Mouse (Mus musculus) gastrocnemius, postnatal 25 days (tissue): ENCODE measurements around the gene Tnfsf10. TPM values are rescaled to one million over a fixed set of nuclear protein-coding genes. Genes with fewer than 3 reads are reported as not detected.

ENCODE experiments used
- DNase-seq: peaks from one replicate; pipeline ENCODE4 v3.0.0; 2022
- total RNA-seq, 2 experiments: library from RNA; stranded (reverse); gene quantifications; 1 replicate in 1 of 2; 2 replicates in 1 of 2; pipeline ENCODE4 v1.2.3; 2021

Tnfsf10 gene
- total RNA-seq, 2 experiments from 2014 or later: 3.0 to 3.9 TPM

DNA sequence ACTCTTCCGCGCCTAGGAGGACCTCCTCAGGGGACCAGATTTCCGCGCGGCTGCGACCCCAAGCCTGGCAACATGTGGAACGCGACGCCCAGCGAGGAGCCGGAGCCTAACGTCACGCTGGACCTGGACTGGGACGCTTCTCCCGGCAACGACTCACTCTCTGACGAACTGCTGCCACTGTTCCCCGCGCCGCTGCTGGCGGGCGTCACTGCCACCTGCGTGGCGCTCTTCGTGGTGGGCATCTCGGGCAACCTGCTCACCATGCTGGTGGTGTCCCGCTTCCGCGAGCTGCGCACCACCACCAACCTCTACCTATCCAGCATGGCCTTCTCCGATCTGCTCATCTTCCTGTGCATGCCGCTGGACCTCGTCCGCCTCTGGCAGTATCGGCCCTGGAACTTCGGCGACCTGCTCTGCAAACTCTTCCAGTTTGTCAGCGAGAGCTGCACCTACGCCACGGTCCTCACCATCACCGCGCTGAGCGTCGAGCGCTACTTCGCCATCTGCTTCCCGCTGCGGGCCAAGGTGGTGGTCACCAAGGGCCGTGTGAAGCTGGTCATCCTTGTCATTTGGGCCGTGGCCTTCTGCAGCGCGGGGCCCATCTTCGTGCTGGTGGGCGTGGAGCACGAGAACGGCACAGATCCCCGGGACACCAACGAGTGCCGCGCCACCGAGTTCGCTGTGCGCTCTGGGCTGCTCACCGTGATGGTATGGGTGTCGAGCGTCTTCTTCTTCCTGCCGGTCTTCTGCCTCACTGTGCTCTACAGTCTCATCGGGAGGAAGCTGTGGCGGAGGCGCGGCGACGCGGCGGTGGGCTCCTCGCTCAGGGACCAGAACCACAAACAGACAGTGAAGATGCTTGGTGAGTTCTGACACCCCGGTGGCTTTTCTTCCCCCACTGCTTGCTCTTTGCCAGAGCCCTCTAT, 55.2 kb downstream of the Tnfsf10 start:
- DNase-seq: no peak

GRCm38 (mm10) chr3:27374396-27374795, 57.6 kb downstream of the Tnfsf10 start:
- DNase-seq: no peak

GRCm38 (mm10) chr3:27377935-27378334, 61.1 kb downstream of the Tnfsf10 start:
- no peak for DNase-seq

DNA sequence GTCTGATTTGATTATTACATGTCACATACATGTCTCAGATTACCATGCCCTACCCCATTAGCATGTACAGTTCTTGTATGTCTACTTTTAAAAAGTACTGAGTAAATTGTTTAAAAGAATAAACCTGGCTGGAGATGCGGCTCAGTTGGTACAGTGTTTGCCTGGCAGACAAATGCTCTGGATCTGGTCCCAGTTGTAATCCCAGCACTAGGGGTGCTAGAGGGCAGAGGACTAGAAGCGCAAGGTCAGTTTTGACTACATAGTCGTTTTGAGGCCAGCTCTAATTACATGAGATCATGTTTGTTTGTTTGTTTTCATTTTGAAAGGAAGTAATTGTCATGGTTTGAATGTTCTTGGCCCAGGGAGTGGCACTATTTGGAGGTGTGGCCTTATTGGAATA, 68.0 kb downstream of the Tnfsf10 start:
- no peak for DNase-seq

DNA sequence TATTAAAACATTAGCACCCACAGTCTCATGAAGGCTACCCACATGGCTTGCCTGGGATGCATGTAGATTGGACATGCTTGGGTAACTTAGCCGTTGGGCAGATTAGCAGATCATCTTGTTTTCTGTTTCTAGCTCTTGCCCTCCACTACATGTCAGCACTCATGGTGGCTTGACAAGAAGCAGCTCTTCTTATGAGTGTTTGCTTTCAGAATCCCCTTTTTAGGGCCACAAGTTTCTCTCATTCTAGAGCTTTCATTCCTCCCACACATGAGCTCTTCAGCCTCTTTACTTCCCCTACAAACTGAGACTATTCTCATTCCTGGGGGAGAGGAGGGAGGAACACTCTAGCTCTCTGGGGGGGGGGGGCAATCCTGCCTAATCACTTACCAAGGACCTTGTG, 73.1 kb downstream of the Tnfsf10 start:
- DNase-seq: no peak

Other genes starting within 250 kb of the Tnfsf10 start
- gene Ect2, start 163.2 kb upstream of the Tnfsf10 start, total RNA-seq: under 1 TPM; 0.88 to 0.95 TPM
- 10 to 100 TPM; 20.2 to 21.8 TPM for gene Nceh1, start 134.1 kb upstream of the Tnfsf10 start, total RNA-seq
- not detected for gene Ghsr, start 54.3 kb downstream of the Tnfsf10 start, total RNA-seq